In the genomic region with DNA sequence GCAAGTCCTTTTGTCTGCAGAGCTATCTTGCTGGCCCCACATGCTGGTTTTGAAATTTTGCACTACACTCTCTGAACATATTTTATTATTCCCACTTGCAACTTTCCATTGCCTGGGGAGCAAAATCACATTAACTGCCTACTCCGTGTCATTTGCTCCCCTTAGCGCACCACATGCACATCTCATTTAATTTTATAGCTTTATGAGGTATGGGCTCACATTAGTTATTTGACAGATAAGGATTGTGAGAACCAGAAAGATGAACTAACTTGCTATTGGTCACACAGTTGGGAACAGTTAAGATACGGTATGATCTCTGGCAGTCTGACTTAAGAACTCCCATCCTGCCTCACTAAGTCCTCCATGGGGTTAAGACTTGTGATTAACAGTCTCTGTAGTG, we compare ENCODE assay signal across 26 mouse cellular contexts.
"Had no signal": no experiment of that assay in that cellular context is flagged by ENCODE, and none has a peak within 500 bp of the region (broad histone marks: within the 10 kb centered on the region; RNA-seq: fewer than 3 reads in every experiment).

No protein-coding gene starts in this region.

- ATAC-seq: forebrain, postnatal 0 days; inflammation-experienced regulatory T-cells, adult 6 months; intestine, embryonic 15.5 days; intestine, postnatal 0 days had no signal

- H3K27me3 ChIP-seq: heart, embryonic 13.5 days; heart, embryonic 15.5 days; hindbrain, embryonic 12.5 days; hindbrain, embryonic 15.5 days; intestine, embryonic 15.5 days; limb, embryonic 12.5 days had no signal

- H3K27ac ChIP-seq: heart, adult 2 months; heart, embryonic 13.5 days; heart, embryonic 15.5 days; hindbrain, embryonic 10.5 days; hindbrain, embryonic 12.5 days; hindbrain, embryonic 15.5 days; intestine, embryonic 15.5 days; layer of hippocampus, adult 2 months; left cerebral cortex, adult 2 months; limb, embryonic 10.5 days; limb, embryonic 12.5 days had no signal

- H3K36me3 ChIP-seq: heart, embryonic 13.5 days; heart, embryonic 15.5 days; hindbrain, embryonic 10.5 days; intestine, embryonic 15.5 days; limb, embryonic 10.5 days; limb, embryonic 12.5 days had no signal

- H3K9me3 ChIP-seq: heart, embryonic 13.5 days; heart, embryonic 15.5 days; hindbrain, embryonic 12.5 days; hindbrain, embryonic 15.5 days; intestine, embryonic 15.5 days; limb, embryonic 10.5 days had no signal

- H3K4me2 ChIP-seq: heart, embryonic 11.5 days; heart, embryonic 13.5 days; heart, embryonic 15.5 days; hindbrain, embryonic 12.5 days; hindbrain, embryonic 15.5 days; intestine, embryonic 15.5 days; limb, embryonic 12.5 days had no signal

- DNase-seq: forebrain, postnatal 0 days; gastrocnemius, postnatal 14 days; gastrocnemius, postnatal 36 days; heart, adult 11 months; heart, adult 2 months; heart, postnatal 14 days; heart, postnatal 4 days; kidney, adult 18-20 months; kidney, adult 8-10 months; kidney, postnatal 10 days; kidney, postnatal 25 days; kidney, postnatal 4 days; liver had no signal

- H3K9ac ChIP-seq: forebrain, postnatal 0 days; heart, embryonic 13.5 days; heart, embryonic 15.5 days; hindbrain, embryonic 12.5 days; hindbrain, embryonic 15.5 days; intestine, embryonic 15.5 days; limb, embryonic 12.5 days had no signal

- H3K4me1 ChIP-seq: heart, embryonic 13.5 days; heart, embryonic 15.5 days; hindbrain, embryonic 10.5 days; hindbrain, embryonic 12.5 days; hindbrain, embryonic 15.5 days; intestine, embryonic 15.5 days; limb, embryonic 10.5 days; limb, embryonic 12.5 days had no signal

- H3K4me3 ChIP-seq: heart, adult 2 months; heart, embryonic 13.5 days; heart, embryonic 15.5 days; hindbrain, embryonic 10.5 days; hindbrain, embryonic 12.5 days; hindbrain, embryonic 15.5 days; intestine, embryonic 15.5 days; layer of hippocampus, adult 2 months; left cerebral cortex, adult 2 months; limb, embryonic 10.5 days; limb, embryonic 12.5 days had no signal
